Mouse (Mus musculus): ENCODE measurements around the gene Efemp2.

Efemp2 gene

DNA sequence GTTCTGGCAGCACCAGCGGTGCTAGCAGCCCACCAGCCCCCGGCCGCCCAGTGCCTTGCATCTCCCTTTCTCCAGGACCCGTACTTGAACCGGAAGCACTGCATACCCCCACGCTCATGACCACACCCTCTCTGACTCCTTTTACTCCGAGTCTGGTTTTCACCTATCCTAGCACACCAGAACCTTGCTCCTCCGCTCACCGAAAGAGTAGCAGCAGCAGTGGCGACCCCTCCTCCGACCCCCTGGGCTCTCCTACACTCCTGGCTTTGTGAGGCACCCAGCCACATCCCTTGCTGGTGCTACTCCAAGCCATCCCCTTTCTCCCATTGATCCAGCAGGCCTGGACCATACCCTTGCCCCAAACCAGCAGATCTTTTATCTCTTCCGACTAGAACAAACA, 18.7 kb upstream of the Efemp2 start:
- DNase-seq = no peak

DNA sequence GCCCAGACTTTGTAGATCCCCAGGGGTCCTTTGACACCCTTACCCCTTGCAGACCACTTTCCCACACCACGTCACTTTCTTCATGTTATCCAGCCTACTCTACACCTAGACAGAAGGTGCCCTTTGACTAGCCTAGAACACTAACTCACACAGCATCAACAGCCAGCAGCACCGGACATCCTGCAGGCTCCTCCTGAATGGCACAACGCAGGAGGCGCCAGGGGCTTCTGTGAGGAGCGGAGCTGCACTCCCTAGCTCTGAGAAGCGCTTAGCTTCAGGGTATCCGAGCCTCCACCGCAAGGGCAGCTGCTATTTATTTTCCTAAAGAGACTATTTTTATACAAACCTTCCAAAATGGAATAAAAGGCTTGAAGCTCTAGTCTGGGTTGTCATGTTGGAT, 18.2 kb upstream of the Efemp2 start:
- DNase-seq = no peak

DNA sequence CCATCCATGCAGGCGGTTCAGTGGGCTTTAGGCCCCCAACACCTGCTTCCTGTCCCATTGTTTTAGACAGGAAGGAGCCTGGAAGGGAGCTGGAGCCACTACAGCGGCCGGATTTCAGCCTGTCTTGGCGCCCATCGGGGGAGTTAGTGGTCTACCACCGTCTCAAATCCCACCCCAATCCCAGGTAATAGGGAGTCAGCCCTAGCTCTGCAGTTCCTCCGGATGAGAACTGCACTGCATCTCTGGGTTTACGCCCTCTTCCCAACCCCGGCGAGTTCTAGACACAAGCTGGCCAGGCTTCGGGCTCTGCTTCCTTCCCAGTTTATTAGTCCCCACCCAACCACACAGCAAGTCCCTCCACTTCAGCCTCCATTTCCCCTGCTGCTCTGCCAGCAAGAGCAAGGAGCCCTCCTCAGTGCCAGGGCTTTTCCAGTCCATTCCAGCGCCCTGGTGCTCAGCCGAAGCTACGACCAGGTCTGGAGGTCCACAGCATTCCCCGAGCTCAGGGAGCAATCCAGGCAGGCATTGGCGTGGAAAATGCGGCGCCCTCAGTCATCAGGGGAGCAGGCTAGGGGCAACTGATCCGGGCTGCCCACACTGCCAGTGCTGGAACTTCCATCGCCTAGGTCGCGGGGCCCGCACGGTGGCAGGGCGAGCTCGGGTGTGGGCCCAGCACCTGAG, 17.4 kb upstream of the Efemp2 start:
- DNase-seq = peak; percentile 21

DNA sequence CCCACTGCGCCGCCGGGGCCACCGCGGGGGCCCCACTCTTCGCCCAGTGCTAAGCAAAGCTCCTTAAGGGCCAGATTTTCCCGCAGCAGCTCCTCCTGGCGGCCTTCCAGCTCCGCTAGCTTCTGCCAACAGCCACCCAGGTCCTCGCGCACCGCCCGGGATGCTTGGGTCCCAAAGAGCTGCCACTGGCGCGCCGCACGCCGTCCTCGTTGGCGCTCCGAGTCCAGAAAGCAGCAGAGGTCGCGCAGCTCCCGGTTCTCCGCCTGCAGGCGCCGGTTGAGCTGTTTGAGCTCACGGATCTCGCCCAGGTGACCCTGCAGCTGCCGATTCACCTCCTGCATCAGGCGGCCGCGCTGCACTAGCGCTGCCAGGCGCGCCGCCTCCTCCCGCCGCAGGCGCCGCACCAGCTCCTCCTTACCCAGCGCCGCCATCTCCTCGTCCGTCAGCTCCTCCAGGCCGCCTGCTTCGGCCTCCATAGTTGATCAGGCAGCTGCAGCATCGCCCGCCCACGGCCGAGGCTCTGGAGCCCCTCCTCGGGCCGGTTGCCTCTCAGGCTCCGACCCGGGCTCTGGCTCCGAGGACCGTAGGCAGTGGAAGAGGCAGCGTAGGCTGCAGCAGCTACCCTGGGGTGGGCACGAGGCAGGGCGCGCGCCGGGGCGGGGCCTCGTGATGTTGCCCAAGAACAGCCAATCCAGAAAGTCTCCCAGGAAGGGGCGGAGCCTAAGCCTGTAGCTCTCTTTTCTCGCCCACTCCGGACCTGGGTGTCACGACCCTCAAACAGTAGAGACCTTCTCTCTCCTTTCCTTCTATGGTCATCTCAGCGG, 16.6 kb upstream of the Efemp2 start:
- DNase-seq = peak; percentile 95

DNA sequence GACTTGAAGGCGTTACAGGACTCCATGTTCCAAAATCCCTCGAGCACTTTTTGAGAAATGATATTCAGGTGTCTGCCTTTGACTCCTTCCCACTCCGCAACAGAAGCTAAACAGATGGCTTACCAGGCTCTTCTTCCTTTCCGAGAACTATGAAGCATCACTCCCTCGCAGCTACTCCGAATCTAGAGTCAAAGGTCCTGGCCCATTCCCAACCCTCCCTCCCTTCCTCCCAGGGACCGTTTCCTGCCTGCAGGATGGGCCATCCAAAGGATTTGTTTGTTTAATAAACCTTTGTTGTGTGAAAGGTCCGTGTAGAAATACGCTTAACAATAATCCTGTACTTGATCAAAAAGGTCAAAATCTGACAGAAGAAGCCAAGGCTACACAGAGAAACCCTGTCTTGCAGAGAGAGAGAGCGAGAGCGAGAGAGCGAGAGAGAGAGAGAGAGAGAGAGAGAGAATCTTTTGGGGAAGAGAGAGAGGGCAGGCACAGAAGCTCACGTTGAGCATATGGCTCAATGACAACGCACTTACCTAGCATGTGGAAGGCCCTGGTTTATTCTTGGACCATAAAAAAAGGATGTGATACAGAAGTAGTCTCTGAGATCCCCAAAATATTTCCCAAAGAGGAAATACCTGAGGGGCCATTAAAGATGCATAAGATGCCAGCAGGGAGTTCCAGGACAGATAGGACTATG, 15.9 kb upstream of the Efemp2 start, which contains the start of gene Ccdc85b:
TSS of gene Ccdc85b (minus strand) at position 149 of the 697 bp plus-strand sequence.
- no peak for DNase-seq

DNA sequence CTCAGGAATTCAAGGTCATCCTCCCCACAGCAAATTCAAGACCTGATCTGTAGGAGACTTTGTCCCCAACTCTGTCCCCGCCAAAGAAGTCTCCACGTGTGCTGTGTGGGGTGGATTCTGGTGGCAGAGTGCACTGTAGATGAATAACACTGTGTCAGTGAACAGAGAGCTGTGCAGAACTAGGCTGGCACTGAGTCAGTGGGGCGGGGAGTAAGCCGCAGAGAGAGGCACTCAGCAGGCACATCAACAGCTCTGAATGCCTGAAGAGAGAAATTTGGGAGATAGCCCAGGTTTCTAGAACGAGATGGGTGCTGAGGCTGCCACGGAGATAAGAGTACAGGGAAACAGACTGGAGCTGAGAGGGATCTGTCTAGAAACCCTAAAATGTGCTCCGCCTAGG, 14.7 kb upstream of the Efemp2 start:
- DNase-seq = no peak

DNA sequence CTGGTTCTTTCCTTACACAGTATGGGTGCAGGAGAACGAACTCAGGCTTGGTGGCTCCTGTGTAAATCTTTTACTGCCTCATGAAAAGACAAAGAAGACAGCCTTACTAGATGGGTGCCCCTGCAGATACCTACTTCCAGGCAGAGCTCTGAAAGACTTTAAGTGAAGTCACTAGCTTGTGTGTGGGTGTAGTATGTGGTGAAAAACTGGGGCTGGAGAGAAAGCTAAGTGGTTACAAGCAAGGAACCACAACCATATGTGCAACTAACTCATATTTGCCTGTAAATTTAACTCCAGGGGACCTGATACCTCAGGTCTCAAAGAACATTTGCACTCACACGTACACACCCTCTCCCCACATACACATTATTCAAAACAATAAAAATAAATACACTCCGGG, 13.9 kb upstream of the Efemp2 start:
- DNase-seq = no peak

DNA sequence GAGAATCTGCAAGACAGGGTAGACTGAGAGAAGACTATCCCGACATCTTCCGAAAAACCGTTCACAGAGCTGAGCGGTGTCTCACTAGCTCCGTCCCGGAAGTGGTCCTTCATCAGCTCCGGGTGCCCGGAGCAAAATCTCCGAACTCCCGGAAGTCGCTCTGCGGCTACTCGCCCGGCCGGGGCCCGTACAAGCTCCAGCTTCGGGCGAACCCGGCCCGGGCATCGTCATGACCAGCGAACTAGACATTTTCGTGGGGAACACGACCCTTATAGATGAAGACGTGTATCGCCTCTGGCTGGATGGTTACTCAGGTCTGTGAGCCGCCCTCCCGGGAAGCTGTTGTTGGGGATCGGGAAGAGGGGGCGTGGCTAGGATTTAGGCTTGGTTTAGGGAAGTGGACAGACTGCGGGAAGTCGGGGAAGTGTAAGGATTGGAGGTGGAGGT, 13.3 kb upstream of the Efemp2 start, which contains the start of gene Fibp:
TSS of gene Fibp (plus strand) at position 151 of the 447 bp plus-strand sequence.
- DNase-seq = peak; percentile 87

DNA sequence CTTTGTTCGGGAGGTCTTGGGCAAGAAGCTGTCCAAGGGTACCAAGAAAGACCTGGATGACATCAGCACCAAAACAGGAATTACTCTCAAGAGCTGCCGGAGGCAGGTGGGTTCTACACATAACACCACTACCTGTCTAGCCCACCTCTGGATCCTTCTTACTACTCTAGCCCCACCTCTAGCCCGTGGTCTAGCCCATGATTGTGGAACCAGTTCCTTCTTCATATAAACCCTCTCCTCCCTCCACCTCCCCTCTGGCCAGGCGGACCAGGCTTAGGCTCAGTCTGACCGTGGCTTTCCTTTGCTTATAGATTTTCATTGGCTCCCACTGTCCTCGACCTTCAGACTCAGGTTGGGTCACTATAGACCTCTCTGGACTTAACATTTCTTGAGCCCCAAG, 12.3 kb upstream of the Efemp2 start:
- no peak for DNase-seq

DNA sequence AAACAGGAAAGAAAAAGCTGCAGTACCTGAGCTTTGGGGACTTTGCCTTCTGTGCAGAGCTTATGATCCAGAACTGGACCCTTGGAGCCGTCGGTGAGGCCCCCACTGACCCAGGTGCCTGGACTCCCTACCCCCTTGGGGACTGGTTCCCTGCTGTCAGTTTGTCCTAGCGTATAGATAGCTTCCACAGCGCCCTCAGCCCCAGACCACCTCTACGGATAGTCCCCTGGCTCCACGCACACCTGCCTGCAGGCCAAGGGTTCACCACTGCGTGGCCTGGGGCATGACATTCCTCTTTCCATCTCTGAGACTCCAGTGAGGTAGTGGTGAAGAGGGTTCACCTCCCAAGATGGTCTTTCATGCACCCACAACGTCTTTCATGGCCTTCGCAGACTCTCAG, 10.5 kb upstream of the Efemp2 start:
- no peak for DNase-seq

DNA sequence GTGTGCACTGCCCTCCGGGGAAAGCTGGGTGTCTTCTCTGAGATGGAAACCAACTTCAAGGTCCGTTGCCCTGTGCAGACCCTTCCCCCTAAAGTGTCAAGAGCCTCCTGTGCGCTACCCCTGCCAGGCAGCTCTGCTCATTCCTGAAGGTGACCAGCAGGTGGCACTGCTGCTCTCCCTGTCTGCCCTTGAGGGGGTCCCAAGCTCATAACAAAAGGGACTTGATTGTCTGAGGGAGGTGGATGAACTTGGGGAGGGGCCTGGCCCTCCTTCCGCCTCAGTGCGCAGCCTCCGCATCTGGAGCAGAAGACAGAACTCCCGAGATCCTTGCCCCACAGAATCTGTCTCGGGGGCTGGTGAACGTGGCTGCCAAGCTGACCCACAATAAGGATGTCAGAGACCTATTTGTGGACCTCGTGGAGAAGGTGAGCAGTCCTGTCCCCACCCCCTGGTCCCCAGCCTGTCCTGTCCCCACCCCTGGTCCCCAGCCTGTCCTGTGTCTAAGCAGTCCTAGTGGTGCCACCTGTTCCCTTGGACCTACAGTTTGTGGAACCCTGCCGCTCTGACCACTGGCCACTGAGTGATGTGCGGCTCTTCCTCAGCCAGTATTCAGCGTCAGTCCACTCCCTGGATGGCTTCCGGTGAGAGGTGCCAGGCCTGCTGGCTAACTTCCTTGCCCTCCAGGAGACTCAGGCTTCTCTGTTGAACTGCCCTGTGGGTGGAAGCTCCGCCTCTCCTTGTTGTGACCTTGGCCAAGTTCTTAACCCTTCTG, 9.8 kb upstream of the Efemp2 start:
- DNase-seq = peak; percentile 60

DNA sequence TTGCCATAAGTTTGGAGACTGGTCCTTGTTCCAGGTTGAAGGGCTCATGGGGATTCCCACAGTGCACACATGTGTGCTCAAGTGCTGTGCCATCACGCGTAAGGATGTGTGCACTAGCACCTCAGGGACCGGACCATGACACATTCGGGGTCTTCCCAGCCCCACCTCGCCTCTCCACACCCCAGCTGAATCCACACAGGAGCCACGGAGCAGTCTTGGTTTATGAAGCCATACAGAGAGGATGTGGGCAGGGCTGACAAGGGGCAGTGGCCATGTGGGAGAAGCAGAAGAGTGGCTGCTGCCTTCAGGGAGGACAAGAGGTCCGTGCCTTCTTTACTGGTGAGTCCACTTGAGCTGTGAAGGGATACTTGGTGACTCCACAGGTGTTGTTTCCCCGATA, 8.7 kb upstream of the Efemp2 start:
- DNase-seq = no peak

DNA sequence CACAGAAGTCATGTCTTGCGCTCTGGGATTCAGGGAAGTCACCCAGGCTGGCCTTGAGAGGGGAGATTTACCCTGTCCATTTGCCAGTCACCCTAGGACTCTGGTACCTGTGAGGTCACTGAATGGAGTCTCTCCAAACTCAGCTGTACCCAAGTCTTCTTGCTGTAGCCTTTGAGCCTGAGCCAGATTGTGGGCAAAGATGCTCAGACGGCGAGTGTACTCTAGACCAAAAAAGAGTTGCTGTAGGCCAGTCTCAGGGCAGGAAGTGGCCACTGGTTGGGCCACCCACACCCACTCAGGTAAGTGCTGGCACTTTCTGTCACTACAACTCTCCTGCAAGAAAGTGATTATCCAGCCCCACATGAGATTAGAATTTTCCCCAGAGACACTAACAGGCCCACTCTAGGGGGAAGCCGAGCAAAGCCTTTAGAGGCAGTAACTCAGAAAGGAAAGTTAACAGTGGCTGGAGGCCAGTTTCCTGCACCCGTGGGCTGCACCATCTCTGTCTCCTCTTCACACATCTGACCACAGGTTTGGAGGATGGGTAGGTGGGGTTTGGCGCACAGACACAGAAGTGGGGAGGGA, 6.7 kb upstream of the Efemp2 start:
- no peak for DNase-seq

DNA sequence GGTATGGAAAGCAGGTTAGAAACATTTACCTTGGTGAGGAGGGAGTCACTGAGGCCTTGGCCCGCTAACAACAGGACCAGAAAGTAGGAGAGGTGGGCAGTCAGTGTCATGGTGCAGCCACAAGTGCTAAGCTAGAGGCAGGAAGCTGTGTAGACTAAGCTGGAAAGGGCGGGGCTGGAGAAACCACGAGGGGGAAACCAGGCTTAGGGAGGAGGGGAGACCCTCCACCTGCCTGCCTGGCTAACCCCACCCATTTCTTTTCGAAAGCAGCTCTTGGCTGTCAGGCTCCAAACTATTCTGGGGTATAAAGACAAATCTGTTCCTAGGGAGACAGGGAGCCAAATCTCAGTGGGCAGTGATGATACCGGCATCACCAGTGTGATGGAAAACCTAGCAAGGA, 5.4 kb upstream of the Efemp2 start, which contains the start of gene Ctsw:
TSS of gene Ctsw (minus strand) at position 134 of the 400 bp plus-strand sequence.
- no peak for DNase-seq

DNA sequence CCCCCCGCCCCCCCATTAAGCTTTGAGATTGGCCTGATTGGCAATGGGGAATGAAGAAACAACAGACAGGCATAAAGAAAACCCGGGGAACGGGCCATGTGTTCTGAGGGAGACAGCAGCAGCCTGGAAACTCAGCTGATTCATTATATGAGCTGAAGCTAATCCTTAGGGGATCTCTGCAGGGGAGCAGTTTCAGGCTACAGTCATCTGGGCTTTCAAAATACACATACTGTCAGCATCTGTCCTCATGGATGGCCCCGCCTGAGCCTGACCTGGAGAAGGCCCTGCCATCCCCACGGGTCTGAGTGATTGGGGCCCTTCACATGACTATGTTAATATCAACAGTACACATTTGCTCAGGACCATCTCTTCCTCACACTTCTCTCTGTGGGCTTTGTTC, 1.9 kb upstream of the Efemp2 start:
- no peak for DNase-seq

DNA sequence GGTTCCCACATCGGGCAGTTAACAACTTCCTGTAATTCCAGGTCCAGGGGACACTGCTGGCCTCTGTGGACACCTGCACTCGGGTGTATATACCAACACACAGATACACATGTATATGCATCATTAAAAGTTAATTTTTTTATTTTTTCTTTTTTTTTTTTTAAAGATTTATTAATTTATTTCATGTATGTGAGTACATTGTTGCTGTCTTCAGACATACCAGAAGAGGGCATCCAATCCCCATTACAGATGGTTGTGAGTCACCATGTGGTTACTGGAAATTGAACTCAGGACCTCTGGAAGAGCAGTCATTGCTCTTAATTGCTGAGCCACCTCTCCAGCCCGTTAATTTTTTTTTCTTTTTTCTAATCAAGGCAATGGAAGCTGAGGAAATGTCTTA, 897 bp upstream of the Efemp2 start:
- DNase-seq = no peak

DNA sequence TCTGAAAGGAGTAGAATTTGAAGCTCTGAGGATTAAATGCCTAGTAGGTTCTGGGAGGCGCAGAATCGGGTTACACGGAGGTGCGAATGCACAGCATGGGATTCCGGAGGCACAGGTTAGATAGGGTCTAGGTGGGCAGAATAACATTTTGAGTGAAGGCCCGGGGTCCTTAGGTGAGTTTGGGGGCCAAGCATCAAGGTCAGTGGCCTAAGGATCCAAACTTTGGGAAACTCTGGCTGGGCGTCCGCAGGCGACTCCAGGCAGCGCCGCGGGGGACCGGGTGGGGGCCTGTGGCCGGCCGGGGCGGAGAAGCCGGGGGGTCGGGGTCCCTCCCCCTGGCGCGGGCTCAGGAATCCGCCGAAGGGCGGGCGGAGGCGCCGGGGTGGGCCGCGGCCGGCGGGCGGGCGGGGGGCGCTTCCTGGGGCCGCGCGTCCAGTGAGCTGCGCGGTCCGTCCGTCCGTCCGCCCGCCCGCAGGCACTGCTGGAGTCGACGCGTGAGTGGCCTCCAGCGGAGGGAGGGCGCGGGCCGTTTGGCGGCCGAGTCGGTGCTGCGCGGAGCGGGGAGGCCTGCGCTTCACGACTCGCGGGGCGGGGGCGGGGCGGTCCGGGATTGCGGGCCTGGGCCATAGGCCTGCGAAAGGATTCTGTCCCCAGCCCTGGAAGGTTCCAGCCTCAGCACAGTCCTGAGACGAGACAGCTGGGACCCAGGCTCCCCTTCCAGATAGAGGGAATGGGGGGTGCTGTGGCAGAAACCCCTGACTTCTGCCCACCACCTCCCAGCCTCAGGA, 721 bp downstream of the Efemp2 start:
- DNase-seq = peak; percentile 42

DNA sequence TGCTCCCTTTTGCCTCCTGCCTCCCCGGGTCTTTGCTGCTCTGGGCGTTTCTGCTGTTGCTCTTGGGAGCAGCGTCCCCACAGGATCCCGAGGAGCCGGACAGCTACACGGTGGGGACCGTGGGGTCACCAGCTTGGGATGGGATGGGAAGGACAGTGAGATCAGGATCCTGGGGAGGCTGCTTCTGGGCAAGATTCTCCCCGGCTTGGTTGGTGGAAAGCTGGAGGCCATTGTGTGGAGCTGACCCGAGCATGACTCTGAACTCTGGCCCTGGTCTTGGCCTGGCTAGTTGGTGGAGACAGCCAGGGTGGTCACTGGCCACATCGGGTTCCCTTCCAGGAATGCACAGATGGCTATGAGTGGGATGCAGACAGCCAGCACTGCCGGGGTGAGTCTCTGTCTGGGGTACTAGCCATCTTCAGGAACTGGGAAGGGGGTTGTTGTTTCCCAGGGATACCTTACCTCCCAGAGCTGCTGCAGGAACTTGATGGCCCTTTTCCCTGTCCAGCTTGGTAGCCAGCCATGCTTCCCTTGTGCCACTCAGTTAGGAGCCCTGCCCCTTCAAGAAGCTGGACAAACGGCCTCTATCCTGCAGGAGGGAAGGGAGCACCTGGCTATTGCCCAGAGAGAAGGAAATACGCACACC, 1.4 kb downstream of the Efemp2 start:
- DNase-seq = no peak

DNA sequence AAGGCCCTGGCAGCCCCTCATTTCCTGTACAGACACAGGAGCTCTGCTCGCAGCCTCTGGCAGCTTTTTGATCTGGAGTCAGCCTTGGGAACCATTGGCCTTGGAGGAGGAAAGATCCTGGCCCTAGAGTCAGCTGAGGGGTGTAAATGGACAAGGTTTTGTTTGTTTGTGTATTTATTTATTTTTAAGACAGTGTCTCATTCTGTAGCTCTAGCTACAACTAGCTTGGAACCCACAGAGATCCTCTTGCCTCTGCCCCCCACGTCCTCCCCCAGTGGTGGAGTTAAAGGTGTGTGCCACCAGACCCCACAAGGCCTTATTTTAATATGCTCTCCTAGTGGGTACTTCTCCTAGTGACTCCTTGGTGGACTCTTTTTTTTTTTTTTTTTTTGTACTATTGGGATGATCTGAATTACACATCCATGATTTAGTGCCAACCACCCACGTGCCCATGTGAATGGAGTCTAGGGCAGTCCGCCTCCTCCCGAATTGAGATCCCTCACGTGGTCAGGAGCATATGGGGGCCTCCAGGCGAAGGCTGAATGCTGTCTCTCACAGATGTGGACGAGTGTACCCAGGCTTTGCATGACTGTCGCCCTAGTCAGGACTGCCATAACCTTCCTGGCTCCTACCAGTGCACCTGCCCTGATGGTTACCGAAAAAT, 3.4 kb downstream of the Efemp2 start:
- no peak for DNase-seq

DNA sequence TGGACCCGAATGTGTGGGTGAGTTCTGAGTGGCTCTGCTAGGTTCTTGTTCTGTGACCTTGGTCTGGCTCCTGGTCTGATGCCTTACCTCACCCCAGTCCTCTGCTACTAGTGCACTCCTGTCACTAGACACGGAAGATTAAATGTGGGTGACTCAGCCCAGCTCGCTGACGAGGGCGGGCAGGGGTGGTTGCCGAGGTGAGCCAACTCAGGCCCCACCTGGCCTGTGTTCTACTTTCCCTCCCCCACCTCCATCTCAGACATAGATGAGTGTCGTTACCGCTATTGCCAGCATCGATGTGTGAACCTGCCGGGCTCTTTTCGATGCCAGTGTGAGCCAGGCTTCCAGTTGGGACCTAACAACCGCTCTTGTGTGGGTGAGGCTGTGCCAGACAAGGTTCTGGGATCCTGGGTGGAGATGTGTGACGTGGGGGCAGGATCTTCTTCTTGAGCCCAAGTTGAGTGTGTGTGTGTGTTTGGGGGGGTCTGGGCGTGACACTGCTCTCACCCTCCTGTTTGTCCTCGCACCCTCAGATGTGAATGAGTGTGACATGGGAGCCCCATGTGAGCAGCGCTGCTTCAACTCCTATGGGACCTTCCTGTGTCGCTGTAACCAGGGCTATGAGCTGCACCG, 4.0 kb downstream of the Efemp2 start:
- DNase-seq = no peak

Measured in liver (tissue).